ENCODE assay signal across 42 mouse cellular contexts in genomic region chr12:65268311-65268984, GRCm38 (mm10). TPM values are rescaled to one million over a fixed set of nuclear protein-coding genes. Genes with fewer than 3 reads are reported as not detected.
"Had no signal": no experiment of that assay in that cellular context is flagged by ENCODE, and none has a peak within 500 bp of the region (broad histone marks: within the 10 kb centered on the region; RNA-seq: fewer than 3 reads in every experiment).

No protein-coding gene starts in this region.

- H3K9ac ChIP-seq: heart, embryonic 12.5 days; hindbrain, embryonic 13.5 days; hindbrain, embryonic 15.5 days; kidney, embryonic 15.5 days; limb, embryonic 12.5 days; liver, embryonic 13.5 days; liver, embryonic 15.5 days; liver, postnatal 0 days had no signal

- H3K4me1 ChIP-seq: heart, embryonic 10.5 days; heart, embryonic 12.5 days; hindbrain, embryonic 13.5 days; hindbrain, embryonic 15.5 days; kidney, embryonic 15.5 days; limb, embryonic 10.5 days; limb, embryonic 12.5 days; liver, embryonic 13.5 days; liver, embryonic 15.5 days had no signal

- H3K36me3 ChIP-seq: heart, embryonic 10.5 days; heart, embryonic 12.5 days; hindbrain, embryonic 13.5 days; hindbrain, embryonic 15.5 days; kidney, embryonic 15.5 days; limb, embryonic 10.5 days; limb, embryonic 12.5 days; liver, embryonic 13.5 days; liver, embryonic 15.5 days had no signal

- H3K4me3 ChIP-seq: gastrocnemius, adult 2 months; heart, embryonic 10.5 days; heart, embryonic 12.5 days; hindbrain, embryonic 13.5 days; hindbrain, embryonic 15.5 days; kidney, embryonic 15.5 days; limb, embryonic 10.5 days; limb, embryonic 12.5 days; liver, embryonic 13.5 days; liver, embryonic 15.5 days had no signal

- ATAC-seq: hindbrain, postnatal 0 days; intestine, embryonic 16.5 days; liver, postnatal 0 days had no signal

- H3K4me2 ChIP-seq: heart, embryonic 12.5 days; hindbrain, embryonic 13.5 days; hindbrain, embryonic 15.5 days; kidney, embryonic 15.5 days; limb, embryonic 12.5 days; liver, embryonic 11.5 days; liver, embryonic 13.5 days; liver, embryonic 15.5 days had no signal

- H3K27me3 ChIP-seq: heart, embryonic 12.5 days; hindbrain, embryonic 13.5 days; hindbrain, embryonic 15.5 days; kidney, embryonic 15.5 days; limb, embryonic 12.5 days; liver, embryonic 13.5 days; liver, embryonic 15.5 days had no signal

- DNase-seq: gastrocnemius, adult 2 months; gastrocnemius, postnatal 10 days; gastrocnemius, postnatal 25 days; heart, adult 18-20 months; heart, postnatal 10 days; kidney, adult 11 months; kidney, adult 2 months; kidney, adult 9 months; kidney, postnatal 14 days; kidney, postnatal 36 days; layer of hippocampus, adult 9-11 months; layer of hippocampus, postnatal 36 days; liver; liver, embryonic 13.5 days; liver, postnatal 0 days had no signal

- H3K9me3 ChIP-seq: heart, embryonic 10.5 days; heart, embryonic 12.5 days; hindbrain, embryonic 13.5 days; hindbrain, embryonic 15.5 days; kidney, embryonic 15.5 days; limb, embryonic 10.5 days; limb, embryonic 12.5 days; liver, embryonic 13.5 days; liver, embryonic 15.5 days had no signal

- H3K27ac ChIP-seq: gastrocnemius, adult 2 months; heart, embryonic 10.5 days; hindbrain, embryonic 13.5 days; hindbrain, embryonic 15.5 days; hindbrain, postnatal 0 days; kidney, embryonic 15.5 days; kidney, postnatal 0 days; limb, embryonic 10.5 days; limb, embryonic 12.5 days; liver, embryonic 13.5 days; liver, embryonic 15.5 days had no signal

RNA-seq across cellular contexts. Expression of gene Wdr20rt, which starts 43.1 kb away (rescaled TPM):
- total RNA-seq: gastrocnemius, adult 2 months; gastrocnemius, postnatal 10 days; gastrocnemius, postnatal 25 days; gastrocnemius, postnatal 4 days; granulocyte monocyte progenitor cell, adult 5-6 weeks; heart, adult 18-20 months; heart, postnatal 10 days; heart, postnatal 25 days; hematopoietic stem cell, adult 5-6 weeks; hindbrain, postnatal 0 days; layer of hippocampus, postnatal 14 days; left cerebral cortex, adult 18-20 months; left cerebral cortex, adult 8-10 months; left cerebral cortex, postnatal 10 days; left cerebral cortex, postnatal 36 days had no signal
- polyA plus RNA-seq: heart, embryonic 10.5 days; heart, embryonic 12.5 days; heart, embryonic 14.5 days; heart, embryonic 16.5 days; hindbrain, embryonic 11.5 days; hindbrain, embryonic 13.5 days; hindbrain, embryonic 15.5 days; hindbrain, postnatal 0 days; intestine, embryonic 14.5 days; intestine, embryonic 16.5 days; kidney, adult 2 months; kidney, embryonic 15.5 days; kidney, postnatal 0 days; large intestine, adult 2 months; limb, embryonic 10.5 days; limb, embryonic 12.5 days; limb, embryonic 14.5 days; liver, embryonic 11.5 days; liver, embryonic 13.5 days; liver, embryonic 15.5 days; liver, postnatal 0 days had no signal
